Mouse (Mus musculus) layer of hippocampus, postnatal 36 days (tissue): ENCODE measurements around the gene Adgra3. TPM values are rescaled to one million over a fixed set of nuclear protein-coding genes. Genes with fewer than 3 reads are reported as not detected.
A peak's percentile ranks its signal among the peaks of the same experiment; 100 is the strongest.

Experiments
- DNase-seq, 2 experiments: peaks; one replicate each; pipeline ENCODE4 v3.0.0; 2022
- total RNA-seq, 2 experiments: library from RNA; stranded (reverse); gene quantifications; 2 replicates each; pipeline ENCODE4 v1.2.3; 2021

Adgra3 gene
- total RNA-seq, 2 experiments from 2014 or later = 24.4 to 29.4 TPM

- DNase-seq = no peak
Measured at GRCm38 (mm10) chr5:49969660-49970059, 89.1 kb downstream of the Adgra3 start.

GRCm38 (mm10) chr5:49967726-49968125 lies 91.1 kb downstream of the Adgra3 start:
- no peak for DNase-seq

GRCm38 (mm10) chr5:49965810-49966209 lies 93.0 kb downstream of the Adgra3 start:
- no peak for DNase-seq

GRCm38 (mm10) chr5:49961478-49962431 lies 97.1 kb downstream of the Adgra3 start:
- peak; percentile 54 to 62 for DNase-seq

GRCm38 (mm10) chr5:49936354-49936753 lies 122.5 kb downstream of the Adgra3 start:
- no peak for DNase-seq

GRCm38 (mm10) chr5:49924712-49925111 lies 134.1 kb downstream of the Adgra3 start:
- DNase-seq = peak in 1 of 2 experiments; percentile 8

GRCm38 (mm10) chr5:49915695-49916106 lies 143.1 kb downstream of the Adgra3 start:
- no peak for DNase-seq
